Mouse (Mus musculus): ENCODE measurements around the gene Notch2. TPM values are rescaled to one million over a fixed set of nuclear protein-coding genes. Genes with fewer than 3 reads are reported as not detected.
A peak's percentile ranks its signal among the peaks of the same experiment; 100 is the strongest.

Notch2 gene
- polyA plus RNA-seq, 1 experiment from 2014 or later, result 9.0 TPM

GRCm38 (mm10) chr3:98018187-98018586, 4.9 kb downstream of the Notch2 start:
- 88% methylated on average over 4 of the region's 4 CpGs for WGBS
- no peak overlapping the region for H3K4me3 ChIP-seq (replicated peaks)
- H3K4me1 ChIP-seq, result peaks cover 40% of the 10 kb centered on the region
- no peaks in the 10 kb centered on the region for H3K27me3 ChIP-seq (replicated peaks)
- H3K9me3 ChIP-seq (replicated peaks), result no peaks in the 10 kb centered on the region
- no peak overlapping the region for H3K4me2 ChIP-seq
- no peak overlapping the region for H3K9ac ChIP-seq (replicated peaks)
- no peak for ATAC-seq (ENCODE audit: low FRiP score)
- H3K36me3 ChIP-seq, result no peaks in the 10 kb centered on the region
- H3K27ac ChIP-seq (replicated peaks), result no peak overlapping the region

GRCm38 (mm10) chr3:98020431-98021229, 7.3 kb downstream of the Notch2 start:
- 80% methylated on average over 9 of the region's 9 CpGs for WGBS
- Histone ChIP-seq H3K4me3 (replicated peaks) (no peak overlapping the region), H3K4me2 (no peak overlapping the region), H3K36me3 (no peaks in the 10 kb centered on the region), H3K27me3 (replicated peaks) (no peaks in the 10 kb centered on the region), H3K9me3 (replicated peaks) (no peaks in the 10 kb centered on the region), H3K9ac (replicated peaks) (no peak overlapping the region), H3K4me1 (peaks cover 57% of the 10 kb centered on the region), H3K27ac (replicated peaks) (no peak overlapping the region)
- no peak for ATAC-seq (ENCODE audit: low FRiP score)

GRCm38 (mm10) chr3:98024288-98024848, 11.0 kb downstream of the Notch2 start:
- Histone ChIP-seq H3K4me3 (replicated peaks) (no peak overlapping the region), H3K36me3 (no peaks in the 10 kb centered on the region), H3K27me3 (replicated peaks) (no peaks in the 10 kb centered on the region), H3K4me2 (peak overlapping the region; percentile 45), H3K4me1 (peaks cover 67% of the 10 kb centered on the region), H3K9me3 (replicated peaks) (no peaks in the 10 kb centered on the region), H3K27ac (replicated peaks) (peak overlapping the region; percentile 68), H3K9ac (replicated peaks) (peak overlapping the region; percentile 26; the same call in 1 of the 2 replicates)
- peak; percentile 39; the same call in 1 of the 2 replicates for ATAC-seq (ENCODE audit: low FRiP score)
- 4% methylated on average over 13 of the region's 13 CpGs for WGBS

GRCm38 (mm10) chr3:98025521-98025920, 12.2 kb downstream of the Notch2 start:
- H3K4me1 ChIP-seq, result peaks cover 64% of the 10 kb centered on the region
- H3K4me2 ChIP-seq, result no peak overlapping the region
- no peak for ATAC-seq (ENCODE audit: low FRiP score)
- H3K36me3 ChIP-seq, result no peaks in the 10 kb centered on the region
- H3K4me3 ChIP-seq (replicated peaks), result no peak overlapping the region
- WGBS, result 40% methylated on average over 14 of the region's 14 CpGs
- no peak overlapping the region for H3K27ac ChIP-seq (replicated peaks)
- no peak overlapping the region for H3K9ac ChIP-seq (replicated peaks)
- H3K9me3 ChIP-seq (replicated peaks), result no peaks in the 10 kb centered on the region
- H3K27me3 ChIP-seq (replicated peaks), result no peaks in the 10 kb centered on the region

GRCm38 (mm10) chr3:98025921-98026880, 12.9 kb downstream of the Notch2 start:
- Histone ChIP-seq H3K9me3 (replicated peaks) (no peaks in the 10 kb centered on the region), H3K36me3 (no peaks in the 10 kb centered on the region), H3K4me3 (replicated peaks) (no peak overlapping the region), H3K4me1 (peaks cover 67% of the 10 kb centered on the region), H3K27ac (replicated peaks) (peak overlapping the region; percentile 7; the same call in 1 of the 2 replicates), H3K4me2 (no peak overlapping the region), H3K9ac (replicated peaks) (no peak overlapping the region), H3K27me3 (replicated peaks) (no peaks in the 10 kb centered on the region)
- ATAC-seq (ENCODE audit: low FRiP score), result no peak
- 43% methylated on average over 10 of the region's 10 CpGs for WGBS

GRCm38 (mm10) chr3:98027371-98027774, 14.0 kb downstream of the Notch2 start:
- H3K36me3 ChIP-seq, result no peaks in the 10 kb centered on the region

GRCm38 (mm10) chr3:98028072-98028471, 14.7 kb downstream of the Notch2 start:
- Histone ChIP-seq H3K36me3 (no peaks in the 10 kb centered on the region), H3K27ac (replicated peaks) (no peak overlapping the region), H3K4me1 (peaks cover 73% of the 10 kb centered on the region), H3K4me2 (no peak overlapping the region), H3K4me3 (replicated peaks) (no peak overlapping the region), H3K9ac (replicated peaks) (no peak overlapping the region), H3K9me3 (replicated peaks) (no peaks in the 10 kb centered on the region), H3K27me3 (replicated peaks) (no peaks in the 10 kb centered on the region)
- WGBS, result 64% methylated on average over 4 of the region's 4 CpGs
- ATAC-seq (ENCODE audit: low FRiP score), result no peak

More at GRCm38 (mm10) chr3:98027371-98027774, 14.0 kb downstream of the Notch2 start:
- Histone ChIP-seq H3K9me3 (replicated peaks) (no peaks in the 10 kb centered on the region), H3K27ac (replicated peaks) (no peak overlapping the region), H3K4me2 (no peak overlapping the region), H3K4me1 (peaks cover 72% of the 10 kb centered on the region), H3K9ac (replicated peaks) (no peak overlapping the region), H3K27me3 (replicated peaks) (no peaks in the 10 kb centered on the region), H3K4me3 (replicated peaks) (no peak overlapping the region)
- no peak for ATAC-seq (ENCODE audit: low FRiP score)
- WGBS, result 48% methylated on average over 3 of the region's 3 CpGs

GRCm38 (mm10) chr3:98028936-98029335, 15.6 kb downstream of the Notch2 start:
- no peaks in the 10 kb centered on the region for H3K36me3 ChIP-seq
- H3K9ac ChIP-seq (replicated peaks), result no peak overlapping the region
- H3K27ac ChIP-seq (replicated peaks), result no peak overlapping the region
- H3K4me3 ChIP-seq (replicated peaks), result no peak overlapping the region
- WGBS, result 61% methylated on average over 10 of the region's 10 CpGs
- H3K27me3 ChIP-seq (replicated peaks), result no peaks in the 10 kb centered on the region
- H3K4me1 ChIP-seq, result peaks cover 74% of the 10 kb centered on the region
- no peak for ATAC-seq (ENCODE audit: low FRiP score)
- no peaks in the 10 kb centered on the region for H3K9me3 ChIP-seq (replicated peaks)
- H3K4me2 ChIP-seq, result no peak overlapping the region

GRCm38 (mm10) chr3:98031104-98031503, 17.8 kb downstream of the Notch2 start:
- Histone ChIP-seq H3K27ac (replicated peaks) (no peak overlapping the region), H3K4me1 (peaks cover 74% of the 10 kb centered on the region), H3K9ac (replicated peaks) (no peak overlapping the region), H3K4me2 (no peak overlapping the region), H3K4me3 (replicated peaks) (no peak overlapping the region), H3K36me3 (no peaks in the 10 kb centered on the region), H3K27me3 (replicated peaks) (no peaks in the 10 kb centered on the region), H3K9me3 (replicated peaks) (no peaks in the 10 kb centered on the region)
- ATAC-seq (ENCODE audit: low FRiP score), result no peak
- WGBS, result 89% methylated on average over 7 of the region's 7 CpGs

GRCm38 (mm10) chr3:98032191-98032590, 18.9 kb downstream of the Notch2 start:
- no peaks in the 10 kb centered on the region for H3K36me3 ChIP-seq
- H3K4me1 ChIP-seq, result peaks cover 70% of the 10 kb centered on the region
- H3K27ac ChIP-seq (replicated peaks), result no peak overlapping the region
- no peaks in the 10 kb centered on the region for H3K9me3 ChIP-seq (replicated peaks)
- H3K4me2 ChIP-seq, result no peak overlapping the region
- H3K27me3 ChIP-seq (replicated peaks), result no peaks in the 10 kb centered on the region
- H3K4me3 ChIP-seq (replicated peaks), result no peak overlapping the region
- 55% methylated on average over 3 of the region's 3 CpGs for WGBS
- H3K9ac ChIP-seq (replicated peaks), result no peak overlapping the region
- no peak for ATAC-seq (ENCODE audit: low FRiP score)

- 48% methylated on average over 5 of the region's 5 CpGs for WGBS
- Histone ChIP-seq H3K4me1 (peaks cover 73% of the 10 kb centered on the region), H3K27me3 (replicated peaks) (no peaks in the 10 kb centered on the region), H3K9me3 (replicated peaks) (no peaks in the 10 kb centered on the region), H3K4me3 (replicated peaks) (no peak overlapping the region), H3K36me3 (no peaks in the 10 kb centered on the region), H3K27ac (replicated peaks) (no peak overlapping the region), H3K9ac (replicated peaks) (no peak overlapping the region), H3K4me2 (no peak overlapping the region)
- no peak for ATAC-seq (ENCODE audit: low FRiP score)
Observed at GRCm38 (mm10) chr3:98032944-98033343, 19.6 kb downstream of the Notch2 start.

Data from neural tube, embryonic 15.5 days (tissue).